Mouse (Mus musculus): ENCODE measurements at regions not wholly inside any gene's neighbourhood (a gene's known extent, or its start where the extent isn't known, plus 50 kb on each side); places are given as distances from the start of the nearest gene placed in this dataset.

- DNase-seq (ENCODE audit: low spot score): no peak
Measured at GRCm38 (mm10) chr1:124706246-124706645, 660.9 kb upstream of the Dpp10 start.

DNA sequence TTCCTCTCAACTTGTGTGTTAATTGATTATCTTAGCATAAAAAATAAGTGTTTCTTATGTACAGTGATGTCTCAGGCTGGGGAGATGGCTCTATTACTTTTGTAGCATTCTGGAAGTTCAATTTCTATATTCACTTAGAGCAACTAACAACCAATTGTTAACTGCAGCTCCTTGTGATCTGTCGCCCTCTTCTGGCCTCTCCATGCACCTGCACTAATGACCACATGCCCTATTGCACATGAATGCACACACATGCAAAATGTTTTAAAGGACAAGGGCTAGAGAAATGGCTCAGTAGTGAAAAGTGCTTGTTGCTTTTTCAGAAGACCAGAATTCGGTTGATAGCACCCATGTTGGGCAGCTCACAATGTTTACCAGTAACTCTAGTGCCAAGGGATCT lies 629.1 kb upstream of the Dpp10 start:
- no peak for DNase-seq (ENCODE audit: low spot score)

DNA sequence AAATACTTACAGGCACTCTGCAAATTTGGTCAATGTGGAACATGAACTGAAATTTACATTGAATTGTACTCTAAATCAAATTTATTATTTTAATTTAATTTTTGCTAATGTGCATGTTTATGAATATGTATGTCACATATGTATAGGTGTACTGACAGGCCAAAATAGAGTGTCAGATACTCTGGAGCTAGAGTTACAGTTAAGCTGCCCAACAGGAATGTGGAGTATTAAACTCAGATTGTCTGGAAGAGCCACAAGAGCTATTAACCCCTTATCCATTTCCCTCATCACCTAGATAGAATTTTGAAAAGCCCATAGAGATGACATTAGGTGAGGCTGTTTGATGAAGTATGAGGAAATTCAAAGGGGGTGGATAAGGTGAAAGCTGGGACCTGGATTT lies 607.5 kb upstream of the Dpp10 start:
- DNase-seq (ENCODE audit: low spot score): no peak

DNA sequence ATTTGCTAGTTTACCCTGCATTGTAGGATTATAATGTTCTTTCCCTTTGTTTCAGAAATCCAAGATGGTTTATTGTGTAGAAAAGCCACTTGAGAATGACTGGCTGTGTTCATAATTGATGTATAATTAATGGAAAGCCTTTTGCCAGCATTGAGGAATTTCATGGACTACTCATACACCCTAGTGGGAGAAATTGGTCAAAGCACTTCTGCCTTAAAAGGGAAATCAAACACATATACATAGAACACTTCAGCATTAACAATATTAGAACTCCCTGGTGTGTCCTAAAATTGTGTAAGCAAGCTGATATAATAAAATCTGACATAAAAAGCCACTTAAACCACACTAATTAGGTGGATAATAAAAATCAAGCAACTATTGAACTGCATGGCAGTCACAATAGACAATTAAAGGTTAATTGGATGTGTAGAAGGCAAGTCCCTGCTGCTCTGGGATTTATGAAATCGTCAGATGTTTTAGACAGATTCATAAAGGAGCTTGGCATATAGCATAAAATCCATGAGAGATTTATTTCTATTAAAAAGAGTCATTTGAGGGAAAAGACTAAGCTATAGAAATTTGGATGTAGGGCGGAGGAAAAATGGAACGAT lies 607.0 kb upstream of the Dpp10 start:
- no peak for DNase-seq (ENCODE audit: low spot score)

DNA sequence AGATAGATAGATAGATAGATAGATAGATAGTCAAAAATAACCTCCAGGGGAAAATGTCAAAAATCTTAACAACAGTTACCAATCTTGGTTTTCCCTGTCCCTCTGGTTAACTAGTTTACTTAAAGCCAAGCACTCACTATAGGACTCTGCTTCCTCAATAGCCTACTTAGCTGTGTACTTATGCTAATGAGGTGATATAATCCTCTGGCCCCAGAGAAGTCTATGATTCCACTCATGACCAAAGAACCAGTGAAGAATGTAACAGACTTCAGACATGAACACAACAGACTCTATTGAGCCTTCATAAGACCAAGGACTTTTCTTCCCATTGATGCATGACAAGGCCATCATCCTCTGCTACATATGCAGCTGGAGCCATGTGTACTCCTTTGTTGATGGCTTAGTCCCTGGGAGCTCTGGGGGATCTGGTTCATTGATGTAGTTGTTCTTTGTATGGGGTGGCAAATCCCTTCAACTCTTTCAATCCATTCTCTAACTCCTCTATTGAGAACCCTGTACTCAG lies 589.9 kb upstream of the Dpp10 start:
- DNase-seq (ENCODE audit: low spot score): no peak

GRCm38 (mm10) chr1:124630084-124630483 lies 584.7 kb upstream of the Dpp10 start:
- no peak for DNase-seq (ENCODE audit: low spot score)

DNA sequence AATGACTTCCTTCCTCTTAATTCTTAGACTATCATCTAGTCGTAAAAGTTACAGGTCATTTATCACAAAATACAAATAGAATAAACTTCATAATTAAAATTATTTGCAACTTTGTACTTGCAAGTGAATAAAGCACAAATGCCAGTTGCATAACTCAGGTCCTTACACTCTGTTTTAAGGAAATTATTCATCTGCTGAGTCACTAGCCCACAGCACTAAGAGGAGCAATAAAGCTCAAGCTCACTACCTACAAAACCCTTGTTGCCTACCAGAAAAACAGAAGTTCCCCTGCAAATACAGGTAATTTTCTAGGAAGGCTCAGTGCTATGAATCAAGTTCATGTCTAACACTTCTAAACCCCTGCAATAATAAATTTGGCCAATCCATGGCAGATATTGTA lies 539.3 kb upstream of the Dpp10 start:
- no peak for DNase-seq (ENCODE audit: low spot score)
